Mouse (Mus musculus): ENCODE results near the gene Plcl1.

- TF ChIP-seq POLR2A (IDR thresholded peaks at IDR 0.05; ENCODE audit: borderline replicate concordance, extremely low read depth, insufficient read depth, insufficient read length, poor library complexity, severe bottlenecking) (no peak), CTCF (IDR thresholded peaks at IDR 0.05; ENCODE audit: borderline replicate concordance, extremely low read depth, insufficient read depth, insufficient read length) (no peak)
Observed at GRCm38 (mm10) chr1:55632024-55632423, 226.3 kb downstream of the Plcl1 start.

Data from brain, embryonic 14.5 days (tissue).